Mouse (Mus musculus) ES-Bruce4 (cell line): ENCODE measurements around the gene Kcnip1.

ENCODE experiments used
- CTCF ChIP-seq: IDR thresholded peaks from one replicate; pipeline ENCODE4 v1.8.1; 2011; ENCODE audit warnings: low read depth, low read length
- EP300 ChIP-seq: IDR thresholded peaks from 2 replicates; pipeline ENCODE4 v1.6.1; 2011; ENCODE audit warnings: low read depth, low read length; ENCODE audit not compliant: insufficient read depth

DNA sequence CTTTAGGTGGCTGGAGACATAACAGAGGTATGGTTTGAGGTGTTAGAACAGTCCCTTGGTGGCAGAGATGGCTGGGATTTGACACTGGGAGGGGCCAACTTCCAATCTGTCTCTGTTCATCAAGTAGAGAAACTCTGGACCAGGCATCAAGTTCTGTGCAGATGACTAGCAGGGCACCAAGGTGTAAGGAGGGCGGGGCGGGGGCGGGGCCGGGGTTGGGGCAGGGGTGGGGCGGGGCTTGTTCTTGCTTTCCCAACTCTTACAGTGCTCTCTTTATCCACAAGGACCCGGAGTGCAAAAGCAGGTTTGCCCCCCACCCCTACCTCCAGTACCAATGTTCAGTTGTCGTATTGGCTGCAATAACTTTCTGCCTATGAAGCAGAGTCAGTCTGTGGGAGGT, 30.8 kb downstream of the Kcnip1 start:
- TF ChIP-seq EP300 (no peak), CTCF (no peak)
